Mouse (Mus musculus) forebrain, embryonic 16.5 days (tissue): ENCODE data around the gene C130032M10Rik. TPM values are rescaled to one million over a fixed set of nuclear protein-coding genes. Genes with fewer than 3 reads are reported as not detected.
"Not testable (repeated sequence)": the region's sequence is repeated elsewhere in the genome, so short reads cannot be mapped to it uniquely, and the experiment has no call there.

Source experiments
- ATAC-seq: fragments of 200-750 bp; cut with Nextera tagmentation; 2 replicates; pipeline ENCODE4 v1.8.0; 2017; ENCODE audit warnings: mild to moderate bottlenecking, moderate library complexity
- H3K27ac ChIP-seq: fragments of 300-500 bp; sonication (generic); 2 replicates; pipeline ENCODE4 v1.5.1; 2014; ENCODE audit warnings: low read length, control low read depth
- H3K27me3 ChIP-seq: fragments of 300-500 bp; sonication (generic); replicated peaks from 2 replicates; pipeline ENCODE4 v1.6.1; 2014; ENCODE audit warnings: low read length; ENCODE audit not compliant: control insufficient read depth, insufficient read depth
- H3K36me3 ChIP-seq: fragments of 300-500 bp; sonication (generic); 2 replicates; pipeline ENCODE4 v1.6.1; 2014; ENCODE audit not compliant: control insufficient read depth, insufficient read depth
- H3K4me1 ChIP-seq: fragments of 300-500 bp; sonication (generic); replicated peaks from 2 replicates; pipeline ENCODE4 v1.6.1; 2014; ENCODE audit warnings: low read length; ENCODE audit not compliant: control insufficient read depth, insufficient read depth
- H3K4me2 ChIP-seq: fragments of 300-500 bp; sonication (generic); 2 replicates; pipeline ENCODE4 v1.6.1; 2014; ENCODE audit warnings: mild to moderate bottlenecking, low read length, control low read depth
- H3K4me3 ChIP-seq: fragments of 300-500 bp; sonication (generic); replicated peaks from 2 replicates; pipeline ENCODE4 v1.5.1; 2014; ENCODE audit warnings: mild to moderate bottlenecking, low read length, control low read depth
- H3K9ac ChIP-seq: fragments of 300-500 bp; sonication (generic); replicated peaks from 2 replicates; pipeline ENCODE4 v1.6.1; 2014; ENCODE audit warnings: low read depth, low read length, control low read depth
- H3K9me3 ChIP-seq: fragments of 300-500 bp; sonication (generic); 2 replicates; pipeline ENCODE4 v1.6.1; 2016; ENCODE audit warnings: low read length; ENCODE audit not compliant: control insufficient read depth
- WGBS: fragments of 180-500 bp; shearing (Covaris S2); extraction: QIAGEN DNeasy Blood & Tissue Kit; methylation state at CpG from one replicate; pipeline ENCODE4 v1.1.7; 2014; 5-methylcytosine and 5-hydroxymethylcytosine counted together
- polyA plus RNA-seq: library from polyadenylated mRNA; unstranded; fragments of >200 nt; fragmentation: Nextera tagmentation; extraction: Ambion mirVana; gene quantifications from 2 replicates; pipeline ENCODE4 v1.2.1, GENCODE M21; 2015

The C130032M10Rik gene
- polyA plus RNA-seq, 1 experiment from 2014 or later, result not detected

DNA sequence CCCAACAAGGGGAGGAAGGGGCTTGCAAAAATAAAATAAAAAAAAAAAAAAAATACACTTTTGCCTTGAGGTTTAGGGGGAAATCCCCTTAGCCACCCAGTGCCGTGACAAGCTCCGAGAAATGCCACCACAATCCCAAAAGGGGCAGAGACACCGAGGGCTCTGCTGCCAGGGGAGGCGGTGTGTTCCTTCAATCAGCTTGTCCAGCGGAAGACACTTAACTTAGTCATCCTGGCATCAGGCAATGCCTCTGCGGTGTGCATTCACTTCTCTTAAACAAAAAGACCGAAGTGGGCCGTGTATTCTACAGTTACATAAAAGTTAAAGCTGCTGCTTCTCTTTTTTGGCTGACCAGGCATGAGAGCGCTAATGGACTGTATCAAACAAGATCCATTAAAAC is 8.1 kb upstream of the C130032M10Rik start:
- Histone ChIP-seq H3K4me1 (no peaks in the 10 kb centered on the region), H3K4me3 (no peak overlapping the region), H3K27me3 (no peaks in the 10 kb centered on the region), H3K9me3 (no peaks in the 10 kb centered on the region; the same call in 1 of the 2 replicates), H3K4me2 (no peak overlapping the region), H3K9ac (no peak overlapping the region), H3K36me3 (no peaks in the 10 kb centered on the region), H3K27ac (no peak overlapping the region)
- ATAC-seq, result no peak
- WGBS, result 85% methylated on average over 9 of the region's 9 CpGs

DNA sequence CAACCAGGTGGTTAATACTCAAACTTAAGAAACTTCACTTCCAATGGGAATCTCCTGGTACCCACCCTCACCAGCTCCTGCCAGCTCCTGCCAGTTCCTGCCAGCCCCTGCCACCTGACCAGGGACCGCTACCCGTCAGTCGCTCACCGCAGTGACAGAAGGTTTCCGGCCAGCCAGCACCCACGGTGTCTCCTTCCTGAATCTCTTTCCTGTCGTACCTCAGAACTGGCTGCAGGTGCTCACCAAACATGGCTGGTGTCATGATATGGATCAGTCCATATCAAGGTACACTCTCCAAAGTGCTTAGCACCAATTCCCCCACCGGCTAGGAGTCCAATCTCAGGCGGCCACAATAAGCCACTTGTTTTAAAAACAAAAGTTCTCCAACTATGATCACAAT is 5.7 kb upstream of the C130032M10Rik start:
- Histone ChIP-seq H3K4me2 (no peak overlapping the region), H3K9ac (no peak overlapping the region), H3K4me3 (no peak overlapping the region), H3K9me3 (peaks cover 14% of the 10 kb centered on the region), H3K27ac (no peak overlapping the region), H3K4me1 (no peaks in the 10 kb centered on the region), H3K27me3 (no peaks in the 10 kb centered on the region), H3K36me3 (no peaks in the 10 kb centered on the region; the same call in 1 of the 2 replicates)
- no peak for ATAC-seq
- 97% methylated on average over 9 of the region's 9 CpGs for WGBS

DNA sequence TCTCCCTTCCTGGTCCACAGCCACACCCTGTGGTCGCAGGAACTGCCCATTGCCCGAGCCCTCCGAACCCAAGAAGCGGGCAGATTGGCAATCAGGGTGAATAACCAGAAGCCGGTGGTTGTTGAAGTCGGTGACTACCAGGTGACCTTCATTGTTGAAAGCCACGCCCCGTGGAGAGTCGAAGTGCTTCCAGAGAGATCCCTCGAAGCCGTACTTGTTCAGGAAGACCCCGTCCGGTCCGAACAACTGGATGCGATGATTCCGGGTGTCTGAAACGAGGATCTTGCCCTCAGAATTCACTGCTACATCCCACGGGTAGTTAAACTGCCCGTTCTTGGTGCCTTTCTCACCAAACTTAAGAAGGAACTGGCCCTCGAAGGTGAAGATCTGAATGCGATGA is 2.7 kb upstream of the C130032M10Rik start:
- Histone ChIP-seq H3K9ac (no peak overlapping the region), H3K36me3 (no peaks in the 10 kb centered on the region; the same call in 1 of the 2 replicates), H3K27me3 (no peaks in the 10 kb centered on the region), H3K4me2 (no peak overlapping the region), H3K27ac (no peak overlapping the region), H3K4me3 (no peak overlapping the region), H3K4me1 (0 out of 2 replicates have a peak, but pooled peaks cover 4% of the 10 kb centered on the region), H3K9me3 (peaks cover 14% of the 10 kb centered on the region)
- ATAC-seq, result no peak
- 98% methylated on average over 21 of the region's 21 CpGs for WGBS

- H3K27me3 ChIP-seq, result no peaks in the 10 kb centered on the region
- no peak overlapping the region for H3K4me3 ChIP-seq
- WGBS, result 80% methylated on average over 13 of the region's 13 CpGs
- peaks cover 9% of the 10 kb centered on the region for H3K9me3 ChIP-seq
- no peak overlapping the region for H3K9ac ChIP-seq
- H3K4me2 ChIP-seq, result no peak overlapping the region
- H3K27ac ChIP-seq, result no peak overlapping the region
- no peaks in the 10 kb centered on the region for H3K36me3 ChIP-seq
- no peak for ATAC-seq
- H3K4me1 ChIP-seq, result 0 out of 2 replicates have a peak, but pooled peaks cover 4% of the 10 kb centered on the region
Observed at GRCm38 (mm10) chr9:114517924-114518497, 2.5 kb downstream of the C130032M10Rik start.

GRCm38 (mm10) chr9:114518812-114519477 is 3.4 kb downstream of the C130032M10Rik start:
- no peaks in the 10 kb centered on the region for H3K27me3 ChIP-seq
- no peak overlapping the region for H3K4me2 ChIP-seq
- H3K4me1 ChIP-seq, result 0 out of 2 replicates have a peak, but pooled peaks cover 4% of the 10 kb centered on the region
- H3K9me3 ChIP-seq, result no peaks in the 10 kb centered on the region
- H3K4me3 ChIP-seq, result no peak overlapping the region
- 67% methylated on average over 9 of the region's 9 CpGs for whole genome bisulfite sequencing
- H3K36me3 ChIP-seq, result no peaks in the 10 kb centered on the region
- no peak overlapping the region for H3K9ac ChIP-seq
- no peak for ATAC-seq
- no peak overlapping the region for H3K27ac ChIP-seq

DNA sequence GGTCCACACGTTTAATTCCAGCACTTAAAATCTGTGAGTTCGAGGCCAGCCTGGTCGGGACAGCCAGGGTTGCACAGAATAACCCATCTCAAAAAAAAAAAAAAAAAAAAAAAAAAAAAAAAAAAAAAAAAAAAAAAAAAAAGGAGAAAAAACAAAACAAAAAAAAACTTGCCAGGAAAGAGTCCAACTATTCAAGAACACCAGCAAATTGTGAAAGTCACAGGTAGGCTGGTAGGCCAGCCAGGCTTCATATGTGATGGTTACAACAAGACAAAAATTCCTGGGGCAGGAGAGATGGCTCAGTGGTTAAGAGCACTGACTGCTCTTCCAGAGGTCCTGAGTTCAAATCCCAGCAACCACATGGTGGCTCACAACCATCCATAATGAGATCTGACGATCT is 5.0 kb downstream of the C130032M10Rik start:
- H3K36me3 ChIP-seq, ATAC-seq, H3K4me1 ChIP-seq, H3K9me3 ChIP-seq, H3K4me2 ChIP-seq, H3K27me3 ChIP-seq, H3K27ac ChIP-seq, H3K9ac ChIP-seq, H3K4me3 ChIP-seq: not testable (repeated sequence)
- WGBS, result 79% methylated on average over 4 of the region's 4 CpGs

- no peak overlapping the region for H3K9ac ChIP-seq
- H3K9me3 ChIP-seq, result no peaks in the 10 kb centered on the region
- H3K27me3 ChIP-seq, result no peaks in the 10 kb centered on the region
- no peak overlapping the region for H3K4me2 ChIP-seq
- ATAC-seq, result no peak
- peaks cover 6% of the 10 kb centered on the region for H3K4me1 ChIP-seq
- no peak overlapping the region for H3K27ac ChIP-seq
- H3K4me3 ChIP-seq, result no peak overlapping the region
- no peaks in the 10 kb centered on the region for H3K36me3 ChIP-seq
- 55% methylated on average over 5 of the region's 5 CpGs for WGBS
Observed at GRCm38 (mm10) chr9:114522041-114522440, 6.5 kb downstream of the C130032M10Rik start.

DNA sequence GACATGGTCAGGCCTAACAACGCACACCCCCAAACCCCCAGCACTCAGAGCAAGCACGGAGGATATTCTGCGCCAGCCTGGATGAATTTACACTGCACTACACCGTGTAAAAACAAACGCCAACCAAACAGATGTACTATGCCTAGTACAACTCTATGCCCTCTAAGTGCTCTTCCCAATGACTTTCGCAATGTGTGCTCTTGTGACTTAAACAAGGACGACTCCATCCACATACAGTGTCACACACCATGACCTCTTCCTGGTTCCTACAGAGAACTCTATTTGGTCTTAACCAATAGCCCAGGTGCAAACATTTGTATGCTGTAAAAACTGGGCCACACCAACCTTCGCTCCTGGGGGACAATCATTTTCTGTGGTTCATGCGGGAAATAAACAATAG is 7.0 kb downstream of the C130032M10Rik start:
- H3K36me3 ChIP-seq, result no peaks in the 10 kb centered on the region
- no peaks in the 10 kb centered on the region for H3K27me3 ChIP-seq
- ATAC-seq, result no peak
- H3K4me2 ChIP-seq, result no peak overlapping the region
- no peak overlapping the region for H3K9ac ChIP-seq
- H3K4me1 ChIP-seq, result peaks cover 8% of the 10 kb centered on the region
- 90% methylated on average over 9 of the region's 9 CpGs for WGBS
- no peaks in the 10 kb centered on the region for H3K9me3 ChIP-seq
- no peak overlapping the region for H3K27ac ChIP-seq
- no peak overlapping the region for H3K4me3 ChIP-seq

GRCm38 (mm10) chr9:114525073-114525633 is 9.7 kb downstream of the C130032M10Rik start:
- Histone ChIP-seq H3K4me1 (peaks cover 12% of the 10 kb centered on the region), H3K9ac (no peak overlapping the region), H3K4me2 (no peak overlapping the region), H3K27ac (no peak overlapping the region), H3K9me3 (no peaks in the 10 kb centered on the region), H3K4me3 (no peak overlapping the region), H3K36me3 (no peaks in the 10 kb centered on the region), H3K27me3 (no peaks in the 10 kb centered on the region)
- WGBS, result 96% methylated on average over 12 of the region's 15 CpGs
- no peak for ATAC-seq
